Mouse (Mus musculus): ENCODE data around the gene Bnc1. TPM values are rescaled to one million over a fixed set of nuclear protein-coding genes. Genes with fewer than 3 reads are reported as not detected.

Gene Bnc1
- total RNA-seq, 2 experiments from 2014 or later: not detected

- ATAC-seq (replicated peaks; ENCODE audit: low FRiP score, poor library complexity, severe bottlenecking): no peak
Observed at GRCm38 (mm10) chr7:81983651-81984050, 8.4 kb downstream of the Bnc1 start.

- ATAC-seq (replicated peaks; ENCODE audit: low FRiP score, poor library complexity, severe bottlenecking): no peak
Observed at GRCm38 (mm10) chr7:81978304-81978703, 13.8 kb downstream of the Bnc1 start.

- ATAC-seq (replicated peaks; ENCODE audit: low FRiP score, poor library complexity, severe bottlenecking): no peak
Observed at GRCm38 (mm10) chr7:81974616-81975015, 17.5 kb downstream of the Bnc1 start.

GRCm38 (mm10) chr7:81973939-81974338 lies 18.2 kb downstream of the Bnc1 start:
- ATAC-seq (replicated peaks; ENCODE audit: low FRiP score, poor library complexity, severe bottlenecking): no peak

- ATAC-seq (replicated peaks; ENCODE audit: low FRiP score, poor library complexity, severe bottlenecking): no peak
Observed at GRCm38 (mm10) chr7:81973339-81973738, 18.8 kb downstream of the Bnc1 start.

GRCm38 (mm10) chr7:81968975-81969374 lies 23.1 kb downstream of the Bnc1 start:
- ATAC-seq (replicated peaks; ENCODE audit: low FRiP score, poor library complexity, severe bottlenecking): no peak

GRCm38 (mm10) chr7:81968451-81968850 lies 23.6 kb downstream of the Bnc1 start:
- ATAC-seq (replicated peaks; ENCODE audit: low FRiP score, poor library complexity, severe bottlenecking): no peak

- ATAC-seq (replicated peaks; ENCODE audit: low FRiP score, poor library complexity, severe bottlenecking): no peak
Observed at GRCm38 (mm10) chr7:81966195-81966594, 25.9 kb downstream of the Bnc1 start.

- no peak for ATAC-seq (replicated peaks; ENCODE audit: low FRiP score, poor library complexity, severe bottlenecking)
Observed at GRCm38 (mm10) chr7:81959704-81960103, 32.4 kb downstream of the Bnc1 start.

- no peak for ATAC-seq (replicated peaks; ENCODE audit: low FRiP score, poor library complexity, severe bottlenecking)
Observed at GRCm38 (mm10) chr7:81954208-81954846, 37.8 kb downstream of the Bnc1 start.

GRCm38 (mm10) chr7:81950499-81950898 lies 41.6 kb downstream of the Bnc1 start:
- ATAC-seq (replicated peaks; ENCODE audit: low FRiP score, poor library complexity, severe bottlenecking): no peak

- ATAC-seq (replicated peaks; ENCODE audit: low FRiP score, poor library complexity, severe bottlenecking): no peak
Observed at GRCm38 (mm10) chr7:81945398-81945797, 46.7 kb downstream of the Bnc1 start.

GRCm38 (mm10) chr7:81934806-81935205 lies 57.3 kb downstream of the Bnc1 start:
- no peak for ATAC-seq (replicated peaks; ENCODE audit: low FRiP score, poor library complexity, severe bottlenecking)

GRCm38 (mm10) chr7:81934267-81934745 lies 57.8 kb downstream of the Bnc1 start, which contains the start of gene Hdgfl3:
TSS of gene Hdgfl3 (minus strand) at chr7:81934473.
- no peak for ATAC-seq (replicated peaks; ENCODE audit: low FRiP score, poor library complexity, severe bottlenecking)

GRCm38 (mm10) chr7:81933601-81934266 lies 58.4 kb downstream of the Bnc1 start:
- ATAC-seq (replicated peaks; ENCODE audit: low FRiP score, poor library complexity, severe bottlenecking): no peak

GRCm38 (mm10) chr7:81933061-81933600 lies 59.0 kb downstream of the Bnc1 start:
- no peak for ATAC-seq (replicated peaks; ENCODE audit: low FRiP score, poor library complexity, severe bottlenecking)

- ATAC-seq (replicated peaks; ENCODE audit: low FRiP score, poor library complexity, severe bottlenecking): no peak
Observed at GRCm38 (mm10) chr7:81932521-81933045, 59.5 kb downstream of the Bnc1 start.

GRCm38 (mm10) chr7:81928998-81929397 lies 63.1 kb downstream of the Bnc1 start:
- no peak for ATAC-seq (replicated peaks; ENCODE audit: low FRiP score, poor library complexity, severe bottlenecking)

GRCm38 (mm10) chr7:81921379-81921952 lies 70.6 kb downstream of the Bnc1 start:
- no peak for ATAC-seq (replicated peaks; ENCODE audit: low FRiP score, poor library complexity, severe bottlenecking)

GRCm38 (mm10) chr7:81920314-81920713 lies 71.8 kb downstream of the Bnc1 start:
- no peak for ATAC-seq (replicated peaks; ENCODE audit: low FRiP score, poor library complexity, severe bottlenecking)

- ATAC-seq (replicated peaks; ENCODE audit: low FRiP score, poor library complexity, severe bottlenecking): no peak
Observed at GRCm38 (mm10) chr7:81918316-81918715, 73.8 kb downstream of the Bnc1 start.

Measured in erythroid progenitor cell, adult 5-6 weeks (primary cell).